Mouse (Mus musculus): ENCODE data around the gene Psme3. TPM values are rescaled to one million over a fixed set of nuclear protein-coding genes. Genes with fewer than 3 reads are reported as not detected.

Psme3 gene
- polyA plus RNA-seq, 1 experiment from 2014 or later = 84.6 TPM

DNA sequence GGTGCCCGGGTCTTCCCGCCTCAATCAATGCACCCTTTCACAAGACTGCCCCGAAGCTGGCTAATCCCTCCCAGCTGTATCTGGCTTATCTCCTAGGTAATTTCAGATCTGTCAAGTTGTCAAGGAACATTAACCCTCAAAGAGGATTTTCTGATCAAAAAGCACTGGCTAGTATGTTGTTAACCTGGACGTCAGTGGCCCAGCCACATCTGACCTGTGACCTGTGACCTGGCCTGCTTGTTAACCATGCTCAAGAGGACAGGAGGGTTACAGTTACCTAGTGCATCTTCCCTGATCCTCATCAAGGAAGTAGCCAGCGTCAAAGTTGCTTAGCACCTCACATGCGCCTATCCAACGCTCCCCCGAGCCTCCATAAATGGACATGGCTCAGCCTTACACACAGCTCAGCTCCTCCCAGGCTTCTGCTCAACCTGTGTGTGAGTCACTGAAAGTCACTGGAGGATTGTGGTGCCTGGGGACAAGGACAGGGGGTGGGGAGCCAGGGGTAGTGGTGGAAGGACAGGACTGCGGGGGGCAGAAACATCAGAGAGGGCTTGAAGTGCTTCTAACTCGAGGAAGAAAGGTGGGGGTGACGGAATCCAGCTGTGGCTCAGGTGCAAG is 35.2 kb downstream of the Psme3 start:
- Histone ChIP-seq H3K9me3 (ENCODE audit: control insufficient read depth, low read depth, low read length) (no peaks in the 10 kb centered on the region), H3K27ac (ENCODE audit: low read length) (no peak overlapping the region), H3K9ac (replicated peaks; ENCODE audit: low read depth, low read length) (no peak overlapping the region), H3K4me1 (ENCODE audit: control insufficient read depth, insufficient read depth, low read length) (no peaks in the 10 kb centered on the region), H3K27me3 (ENCODE audit: control insufficient read depth, insufficient read depth, low read length) (no peaks in the 10 kb centered on the region), H3K4me3 (ENCODE audit: low read depth, low read length) (no peak overlapping the region), H3K36me3 (ENCODE audit: control insufficient read depth, insufficient read depth, low read length) (no peaks in the 10 kb centered on the region), H3K4me2 (replicated peaks; ENCODE audit: low read depth, low read length) (no peak overlapping the region)
- ATAC-seq (ENCODE audit: insufficient number of reproducible peaks, insufficient read depth, low FRiP score, low read depth) = no peak
- 41% methylated on average over 11 of the region's 11 CpGs for WGBS

DNA sequence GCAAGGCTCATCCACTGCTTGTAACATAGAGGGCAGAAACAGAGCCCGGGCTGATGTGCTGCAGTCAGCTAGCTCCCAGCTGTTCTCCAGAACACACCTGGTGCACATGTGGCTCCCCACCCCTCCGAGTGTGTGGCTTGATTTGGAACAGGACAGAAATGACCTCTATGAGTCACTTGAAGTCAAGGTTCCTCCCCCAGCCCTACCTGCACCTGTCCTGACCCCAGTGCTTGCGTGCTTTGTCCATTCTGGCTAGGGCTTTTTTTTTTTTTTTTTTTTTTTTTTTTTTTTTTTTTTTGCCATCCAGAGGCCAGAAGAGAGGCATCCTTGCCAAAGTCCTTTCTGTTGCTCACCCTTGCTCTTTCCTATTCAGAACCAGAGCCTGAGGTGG is 35.7 kb downstream of the Psme3 start:
- Histone ChIP-seq H3K9me3 (ENCODE audit: control insufficient read depth, low read depth, low read length) (no peaks in the 10 kb centered on the region), H3K4me3 (ENCODE audit: low read depth, low read length) (no peak overlapping the region), H3K27ac (ENCODE audit: low read length) (no peak overlapping the region), H3K4me2 (replicated peaks; ENCODE audit: low read depth, low read length) (no peak overlapping the region), H3K27me3 (ENCODE audit: control insufficient read depth, insufficient read depth, low read length) (no peaks in the 10 kb centered on the region), H3K4me1 (ENCODE audit: control insufficient read depth, insufficient read depth, low read length) (no peaks in the 10 kb centered on the region), H3K36me3 (ENCODE audit: control insufficient read depth, insufficient read depth, low read length) (no peaks in the 10 kb centered on the region), H3K9ac (replicated peaks; ENCODE audit: low read depth, low read length) (no peak overlapping the region)
- WGBS = 55% methylated on average over 3 of the region's 3 CpGs
- no peak for ATAC-seq (ENCODE audit: insufficient number of reproducible peaks, insufficient read depth, low FRiP score, low read depth)

DNA sequence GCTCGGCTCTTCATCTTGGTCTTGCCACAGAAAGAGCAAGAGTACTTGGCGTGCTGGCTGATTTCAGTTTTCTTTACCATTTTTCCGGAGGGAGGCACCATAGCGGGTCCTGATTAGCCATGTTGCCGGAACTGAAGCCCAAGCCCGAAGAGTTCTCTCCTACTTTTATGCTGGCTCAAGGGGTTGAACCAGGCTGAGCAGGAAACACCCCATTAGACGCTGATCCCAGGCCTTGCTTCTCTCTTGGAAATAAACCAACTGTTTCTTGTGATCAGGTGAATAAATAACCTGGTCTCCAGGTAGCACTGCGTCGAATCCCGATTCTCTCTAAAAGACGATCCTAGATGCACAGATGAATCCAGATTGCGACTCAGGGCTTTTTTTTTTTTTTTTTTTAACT is 37.4 kb downstream of the Psme3 start:
- no peak overlapping the region for H3K4me3 ChIP-seq (ENCODE audit: low read depth, low read length)
- no peaks in the 10 kb centered on the region for H3K27me3 ChIP-seq (ENCODE audit: control insufficient read depth, insufficient read depth, low read length)
- no peaks in the 10 kb centered on the region for H3K4me1 ChIP-seq (ENCODE audit: control insufficient read depth, insufficient read depth, low read length)
- no peaks in the 10 kb centered on the region for H3K36me3 ChIP-seq (ENCODE audit: control insufficient read depth, insufficient read depth, low read length)
- 87% methylated on average over 12 of the region's 12 CpGs for WGBS
- no peak overlapping the region for H3K4me2 ChIP-seq (replicated peaks; ENCODE audit: low read depth, low read length)
- H3K9ac ChIP-seq (replicated peaks; ENCODE audit: low read depth, low read length) = no peak overlapping the region
- no peaks in the 10 kb centered on the region for H3K9me3 ChIP-seq (ENCODE audit: control insufficient read depth, low read depth, low read length)
- no peak for ATAC-seq (ENCODE audit: insufficient number of reproducible peaks, insufficient read depth, low FRiP score, low read depth)
- no peak overlapping the region for H3K27ac ChIP-seq (ENCODE audit: low read length)

DNA sequence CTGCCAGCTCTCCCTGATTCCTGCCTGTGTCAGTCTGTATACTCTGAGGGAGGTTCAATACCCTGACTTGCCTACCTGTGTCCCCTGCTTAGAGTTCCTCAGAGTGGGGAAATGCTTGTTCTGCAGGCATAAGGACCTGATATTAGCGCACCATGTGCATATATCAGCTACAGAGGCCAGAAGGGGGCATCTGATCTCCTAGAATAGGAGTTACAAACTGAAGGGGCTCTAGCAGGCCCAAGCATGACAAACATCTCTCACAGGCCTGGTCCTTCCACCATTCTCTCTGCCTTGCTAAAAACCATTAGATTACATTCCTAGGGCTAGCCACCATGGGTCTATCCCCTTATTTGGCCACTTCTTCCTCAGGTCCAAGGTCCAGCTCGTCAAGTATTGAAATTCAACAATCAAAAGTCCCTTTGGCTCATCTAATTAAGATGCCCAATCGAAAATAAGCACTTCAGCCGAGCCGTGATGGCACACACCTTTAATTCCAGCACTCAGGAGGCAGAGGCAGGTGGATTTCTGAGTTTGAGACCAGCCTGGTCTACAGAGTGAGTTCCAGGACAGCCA is 38.5 kb downstream of the Psme3 start:
- no peak overlapping the region for H3K4me3 ChIP-seq (ENCODE audit: low read depth, low read length)
- no peak overlapping the region for H3K4me2 ChIP-seq (replicated peaks; ENCODE audit: low read depth, low read length)
- ATAC-seq (ENCODE audit: insufficient number of reproducible peaks, insufficient read depth, low FRiP score, low read depth) = no peak
- no peak overlapping the region for H3K27ac ChIP-seq (ENCODE audit: low read length)
- H3K9ac ChIP-seq (replicated peaks; ENCODE audit: low read depth, low read length) = no peak overlapping the region
- H3K27me3 ChIP-seq (ENCODE audit: control insufficient read depth, insufficient read depth, low read length) = no peaks in the 10 kb centered on the region
- no peaks in the 10 kb centered on the region for H3K4me1 ChIP-seq (ENCODE audit: control insufficient read depth, insufficient read depth, low read length)
- no peaks in the 10 kb centered on the region for H3K36me3 ChIP-seq (ENCODE audit: control insufficient read depth, insufficient read depth, low read length)
- WGBS = 82% methylated on average over 5 of the region's 5 CpGs
- H3K9me3 ChIP-seq (ENCODE audit: control insufficient read depth, low read depth, low read length) = no peaks in the 10 kb centered on the region

DNA sequence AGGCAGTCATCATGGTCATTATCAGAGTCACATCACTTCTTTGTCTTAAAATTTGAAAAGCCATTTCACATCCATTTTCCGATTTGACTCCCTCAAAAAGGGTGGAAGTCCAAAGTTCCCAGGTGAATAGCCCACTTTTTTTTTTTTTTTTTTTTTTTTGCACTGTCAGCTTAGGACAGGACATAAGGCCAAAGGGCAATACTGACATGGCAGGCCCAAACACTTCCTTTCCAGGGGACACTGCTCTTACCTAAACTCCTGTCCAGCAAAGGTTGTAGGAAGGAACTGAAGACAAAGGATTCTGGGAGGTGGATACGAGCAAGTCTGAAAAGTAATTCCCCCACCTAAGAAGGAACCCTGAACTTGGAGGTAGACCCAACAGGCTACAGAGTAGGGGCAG is 39.9 kb downstream of the Psme3 start:
- H3K4me3 ChIP-seq (ENCODE audit: low read depth, low read length) = no peak overlapping the region
- no peak overlapping the region for H3K4me2 ChIP-seq (replicated peaks; ENCODE audit: low read depth, low read length)
- H3K27ac ChIP-seq (ENCODE audit: low read length) = no peak overlapping the region
- H3K36me3 ChIP-seq (ENCODE audit: control insufficient read depth, insufficient read depth, low read length) = no peaks in the 10 kb centered on the region
- no peaks in the 10 kb centered on the region for H3K27me3 ChIP-seq (ENCODE audit: control insufficient read depth, insufficient read depth, low read length)
- H3K9me3 ChIP-seq (ENCODE audit: control insufficient read depth, low read depth, low read length) = no peaks in the 10 kb centered on the region
- H3K4me1 ChIP-seq (ENCODE audit: control insufficient read depth, insufficient read depth, low read length) = no peaks in the 10 kb centered on the region
- no peak overlapping the region for H3K9ac ChIP-seq (replicated peaks; ENCODE audit: low read depth, low read length)
- ATAC-seq (ENCODE audit: insufficient number of reproducible peaks, insufficient read depth, low FRiP score, low read depth) = no peak
- 90% methylated on average over 2 of the region's 2 CpGs for WGBS

DNA sequence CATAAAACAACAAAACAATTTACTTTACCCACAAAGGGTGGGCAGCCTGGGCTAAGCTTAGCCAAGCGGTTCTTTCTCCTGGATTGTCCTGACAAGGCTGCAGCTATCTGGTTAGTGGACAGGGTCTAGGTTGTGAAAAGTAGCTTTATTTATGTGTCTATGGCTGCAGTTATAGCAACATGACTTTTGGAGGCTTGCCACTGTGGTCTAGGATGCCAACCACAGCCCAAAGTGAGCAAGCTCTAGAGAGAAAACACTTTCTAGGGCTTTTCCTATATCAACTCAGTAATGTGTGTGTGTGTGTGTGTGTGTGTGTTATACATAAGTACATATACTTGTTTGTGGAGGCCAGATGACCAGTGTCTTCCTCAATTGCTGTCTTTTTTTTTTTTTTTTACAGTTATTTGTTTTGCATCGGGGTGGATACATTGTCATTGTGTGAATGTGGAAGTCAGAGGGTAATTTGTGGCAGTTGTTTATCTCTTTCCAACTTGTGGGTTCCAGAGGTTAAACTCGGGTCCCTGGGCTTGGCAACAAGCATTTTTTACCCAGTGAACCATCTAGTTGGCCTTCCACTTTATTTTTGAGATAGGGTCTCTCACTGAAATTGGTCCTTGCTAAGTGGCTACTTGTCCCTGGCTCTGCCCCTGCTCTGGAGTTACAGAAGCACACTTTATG is 41.6 kb downstream of the Psme3 start:
- WGBS = 75% methylated on average over 3 of the region's 3 CpGs
- no peak for ATAC-seq (ENCODE audit: insufficient number of reproducible peaks, insufficient read depth, low FRiP score, low read depth)
- Histone ChIP-seq H3K4me1 (ENCODE audit: control insufficient read depth, insufficient read depth, low read length) (no peaks in the 10 kb centered on the region), H3K36me3 (ENCODE audit: control insufficient read depth, insufficient read depth, low read length) (no peaks in the 10 kb centered on the region), H3K27me3 (ENCODE audit: control insufficient read depth, insufficient read depth, low read length) (no peaks in the 10 kb centered on the region), H3K27ac (ENCODE audit: low read length) (no peak overlapping the region), H3K9ac (replicated peaks; ENCODE audit: low read depth, low read length) (no peak overlapping the region), H3K4me2 (replicated peaks; ENCODE audit: low read depth, low read length) (no peak overlapping the region), H3K9me3 (ENCODE audit: control insufficient read depth, low read depth, low read length) (no peaks in the 10 kb centered on the region), H3K4me3 (ENCODE audit: low read depth, low read length) (no peak overlapping the region)

DNA sequence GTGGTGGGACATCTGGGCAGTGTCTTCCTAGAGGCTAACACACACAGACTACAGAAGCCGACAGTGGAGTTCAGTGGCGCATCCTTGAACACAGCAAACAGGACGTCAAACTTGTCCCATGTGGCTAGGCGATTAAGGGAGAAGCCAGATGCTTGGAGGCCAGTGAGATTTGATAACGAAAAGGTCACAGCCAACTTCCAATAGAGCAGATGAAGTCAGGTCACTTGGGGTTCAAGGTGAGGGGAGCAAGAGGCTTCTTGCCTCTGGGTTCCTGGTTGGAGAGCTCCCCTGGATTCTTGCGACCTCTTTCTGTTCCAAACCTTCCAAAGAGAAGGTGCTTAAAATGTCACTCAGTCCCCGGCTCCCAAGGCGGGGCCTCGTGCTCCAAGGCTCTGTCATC is 43.8 kb downstream of the Psme3 start:
- H3K4me2 ChIP-seq (replicated peaks; ENCODE audit: low read depth, low read length) = no peak overlapping the region
- WGBS = 59% methylated on average over 9 of the region's 9 CpGs
- no peaks in the 10 kb centered on the region for H3K27me3 ChIP-seq (ENCODE audit: control insufficient read depth, insufficient read depth, low read length)
- H3K9me3 ChIP-seq (ENCODE audit: control insufficient read depth, low read depth, low read length) = no peaks in the 10 kb centered on the region
- H3K27ac ChIP-seq (ENCODE audit: low read length) = no peak overlapping the region
- ATAC-seq (ENCODE audit: insufficient number of reproducible peaks, insufficient read depth, low FRiP score, low read depth) = no peak
- no peaks in the 10 kb centered on the region for H3K4me1 ChIP-seq (ENCODE audit: control insufficient read depth, insufficient read depth, low read length)
- H3K4me3 ChIP-seq (ENCODE audit: low read depth, low read length) = no peak overlapping the region
- no peak overlapping the region for H3K9ac ChIP-seq (replicated peaks; ENCODE audit: low read depth, low read length)
- no peaks in the 10 kb centered on the region for H3K36me3 ChIP-seq (ENCODE audit: control insufficient read depth, insufficient read depth, low read length)

DNA sequence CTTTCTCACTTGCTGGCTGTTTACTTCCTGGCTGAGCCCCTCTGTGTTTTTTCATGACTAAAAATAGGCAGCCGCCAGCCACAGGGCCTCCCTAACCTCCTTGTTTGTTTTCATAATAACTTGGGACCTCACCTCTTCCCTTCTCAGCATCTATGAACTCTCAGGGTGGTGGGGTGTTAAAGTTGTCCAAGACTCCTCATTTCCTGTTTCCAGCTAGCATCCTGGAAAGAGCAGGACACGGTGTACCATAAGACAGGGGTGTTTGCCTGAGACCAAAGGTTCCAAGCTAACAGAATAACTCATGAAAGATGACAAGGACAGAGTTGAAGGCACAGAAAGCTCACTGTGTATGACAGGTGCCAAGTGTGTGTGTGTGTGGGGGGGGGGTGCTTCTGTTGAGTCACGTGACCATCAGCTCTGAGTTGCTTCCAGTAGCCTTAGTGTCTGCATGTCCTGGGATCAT is 44.7 kb downstream of the Psme3 start:
- no peaks in the 10 kb centered on the region for H3K36me3 ChIP-seq (ENCODE audit: control insufficient read depth, insufficient read depth, low read length)
- H3K4me1 ChIP-seq (ENCODE audit: control insufficient read depth, insufficient read depth, low read length) = no peaks in the 10 kb centered on the region
- H3K4me2 ChIP-seq (replicated peaks; ENCODE audit: low read depth, low read length) = no peak overlapping the region
- H3K27me3 ChIP-seq (ENCODE audit: control insufficient read depth, insufficient read depth, low read length) = no peaks in the 10 kb centered on the region
- ATAC-seq (ENCODE audit: insufficient number of reproducible peaks, insufficient read depth, low FRiP score, low read depth) = no peak
- H3K9ac ChIP-seq (replicated peaks; ENCODE audit: low read depth, low read length) = no peak overlapping the region
- no peak overlapping the region for H3K27ac ChIP-seq (ENCODE audit: low read length)
- 44% methylated on average over 3 of the region's 3 CpGs for whole genome bisulfite sequencing
- no peaks in the 10 kb centered on the region for H3K9me3 ChIP-seq (ENCODE audit: control insufficient read depth, low read depth, low read length)
- no peak overlapping the region for H3K4me3 ChIP-seq (ENCODE audit: low read depth, low read length)

Data from stomach, embryonic 14.5 days (tissue).